Mouse (Mus musculus): ENCODE measurements at regions not wholly inside any gene's neighbourhood (a gene's known extent, or its start where the extent isn't known, plus 50 kb on each side); places are given as distances from the start of the nearest gene placed in this dataset.
"Not testable (repeated sequence)": the region's sequence is repeated elsewhere in the genome, so short reads cannot be mapped to it uniquely, and the experiment has no call there.

DNA sequence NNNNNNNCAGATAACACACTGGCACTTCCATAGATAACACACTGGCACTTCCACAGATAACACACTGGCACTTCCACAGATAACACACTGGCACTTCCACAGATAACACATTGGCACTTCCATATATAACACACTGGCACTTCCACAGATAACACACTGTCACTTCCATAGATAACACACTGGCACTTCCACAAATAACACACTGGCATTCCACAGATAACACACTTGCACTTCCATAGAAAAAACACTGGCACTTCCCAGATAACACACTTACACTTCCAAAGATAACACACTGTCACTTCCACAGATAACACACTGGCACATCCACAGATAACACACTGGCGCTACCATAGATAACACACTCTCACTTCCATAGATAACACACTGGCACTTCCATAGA is 105.7 kb upstream of the Afdn start:
- not testable (repeated sequence) for H3K4me3 ChIP-seq; H3K27me3 ChIP-seq; H3K9ac ChIP-seq (replicated peaks); H3K27ac ChIP-seq (replicated peaks); ATAC-seq (replicated peaks); H3K9me3 ChIP-seq; H3K4me2 ChIP-seq (replicated peaks); H3K36me3 ChIP-seq
- peaks cover 34% of the 10 kb centered on the region for H3K4me1 ChIP-seq
- WGBS, result 69% methylated on average over 1 of the region's 1 CpGs

DNA sequence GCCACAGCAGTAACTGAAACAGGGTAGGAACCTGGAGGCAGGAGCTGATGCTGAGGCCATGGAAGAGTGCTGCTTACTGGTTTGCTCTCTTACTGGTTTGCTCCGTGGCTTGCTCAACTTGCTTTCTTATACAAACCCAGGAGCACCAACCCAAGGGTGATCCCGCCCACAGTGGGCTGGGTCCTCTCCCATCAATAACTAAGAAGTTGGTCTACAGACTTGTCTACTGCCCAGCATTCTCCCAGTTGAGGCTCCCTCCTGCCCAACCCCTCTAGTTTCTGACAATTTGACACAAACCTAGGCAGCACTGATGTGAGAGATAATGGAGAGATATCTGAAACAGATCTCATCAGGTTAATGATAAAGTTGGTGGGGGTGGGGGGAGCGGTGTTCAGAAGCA is 104.3 kb upstream of the Afdn start:
- WGBS, result 36% methylated on average over 3 of the region's 3 CpGs
- Histone ChIP-seq H3K4me1 (peaks cover 34% of the 10 kb centered on the region), H3K9ac (replicated peaks) (no peak overlapping the region), H3K4me3 (no peak overlapping the region), H3K36me3 (no peaks in the 10 kb centered on the region), H3K27ac (replicated peaks) (peak overlapping the region; percentile 68), H3K4me2 (replicated peaks) (0 out of 2 replicates have a peak overlapping the region, but pooled peaks have one; percentile 7), H3K9me3 (no peaks in the 10 kb centered on the region), H3K27me3 (no peaks in the 10 kb centered on the region)
- peak; percentile 30; the same call in 1 of the 2 replicates for ATAC-seq (replicated peaks)

- H3K4me1 ChIP-seq, result peaks cover 34% of the 10 kb centered on the region
- 2% methylated on average over 11 of the region's 15 CpGs for WGBS
- no peaks in the 10 kb centered on the region for H3K9me3 ChIP-seq
- peak overlapping the region; percentile 34 for H3K4me2 ChIP-seq (replicated peaks)
- no peaks in the 10 kb centered on the region for H3K36me3 ChIP-seq
- H3K27me3 ChIP-seq, result no peaks in the 10 kb centered on the region
- H3K9ac ChIP-seq (replicated peaks), result 0 out of 2 replicates have a peak overlapping the region, but pooled peaks have one; percentile 11
- peak; percentile 62 for ATAC-seq (replicated peaks)
- no peak overlapping the region for H3K4me3 ChIP-seq
- peak overlapping the region; percentile 68 for H3K27ac ChIP-seq (replicated peaks)
These were observed 103.7 kb upstream of the Afdn start for GRCm38 (mm10) chr17:13656485-13657181.

DNA sequence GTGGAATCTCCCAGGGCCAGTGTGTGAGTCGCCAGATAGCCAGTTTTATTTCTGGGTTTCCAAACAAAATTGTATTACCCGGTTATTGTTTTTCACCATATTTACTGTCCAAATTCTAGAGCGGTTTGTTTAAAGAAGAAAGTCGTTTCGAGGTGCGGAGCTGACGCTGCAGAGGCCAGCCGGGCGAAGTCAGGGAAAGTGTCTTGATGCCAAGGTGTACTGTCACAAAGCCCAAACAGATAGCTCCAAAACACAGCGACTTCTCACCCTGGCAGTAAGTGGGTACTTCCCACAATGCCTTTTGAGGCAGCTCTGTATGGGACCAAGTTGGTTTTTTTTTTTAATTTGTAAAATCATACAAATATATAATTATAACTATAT is 103.2 kb upstream of the Afdn start:
- no peaks in the 10 kb centered on the region for H3K9me3 ChIP-seq
- no peaks in the 10 kb centered on the region for H3K27me3 ChIP-seq
- no peak overlapping the region for H3K4me2 ChIP-seq (replicated peaks)
- H3K4me3 ChIP-seq, result no peak overlapping the region
- 0 out of 2 replicates have a peak overlapping the region, but pooled peaks have one; percentile 11 for H3K9ac ChIP-seq (replicated peaks)
- peaks cover 34% of the 10 kb centered on the region for H3K4me1 ChIP-seq
- H3K36me3 ChIP-seq, result no peaks in the 10 kb centered on the region
- WGBS, result 30% methylated on average over 10 of the region's 10 CpGs
- ATAC-seq (replicated peaks), result no peak
- peak overlapping the region; percentile 68 for H3K27ac ChIP-seq (replicated peaks)

GRCm38 (mm10) chr17:13657656-13658292 is 102.6 kb upstream of the Afdn start:
- 16% methylated on average over 9 of the region's 9 CpGs for WGBS
- Histone ChIP-seq H3K4me2 (replicated peaks) (no peak overlapping the region), H3K4me3 (no peak overlapping the region), H3K4me1 (peaks cover 34% of the 10 kb centered on the region), H3K36me3 (no peaks in the 10 kb centered on the region), H3K9ac (replicated peaks) (no peak overlapping the region), H3K27ac (replicated peaks) (peak overlapping the region; percentile 81), H3K27me3 (no peaks in the 10 kb centered on the region), H3K9me3 (no peaks in the 10 kb centered on the region)
- ATAC-seq (replicated peaks), result peak; percentile 72

- no peak overlapping the region for H3K4me3 ChIP-seq
- WGBS, result 23% methylated on average over 3 of the region's 3 CpGs
- no peaks in the 10 kb centered on the region for H3K27me3 ChIP-seq
- H3K4me1 ChIP-seq, result peaks cover 34% of the 10 kb centered on the region
- no peaks in the 10 kb centered on the region for H3K36me3 ChIP-seq
- H3K4me2 ChIP-seq (replicated peaks), result no peak overlapping the region
- no peaks in the 10 kb centered on the region for H3K9me3 ChIP-seq
- H3K9ac ChIP-seq (replicated peaks), result no peak overlapping the region
- peak; percentile 21 for ATAC-seq (replicated peaks)
- H3K27ac ChIP-seq (replicated peaks), result peak overlapping the region; percentile 81
These were observed 101.9 kb upstream of the Afdn start for GRCm38 (mm10) chr17:13658321-13658978.

GRCm38 (mm10) chr17:13659103-13659502 is 101.2 kb upstream of the Afdn start:
- no peaks in the 10 kb centered on the region for H3K27me3 ChIP-seq
- H3K4me1 ChIP-seq, result peaks cover 34% of the 10 kb centered on the region
- WGBS, result 11% methylated on average over 8 of the region's 8 CpGs
- ATAC-seq (replicated peaks), result no peak
- no peak overlapping the region for H3K4me2 ChIP-seq (replicated peaks)
- H3K9me3 ChIP-seq, result no peaks in the 10 kb centered on the region
- peak overlapping the region; percentile 81 for H3K27ac ChIP-seq (replicated peaks)
- H3K9ac ChIP-seq (replicated peaks), result no peak overlapping the region
- no peak overlapping the region for H3K4me3 ChIP-seq
- H3K36me3 ChIP-seq, result no peaks in the 10 kb centered on the region

DNA sequence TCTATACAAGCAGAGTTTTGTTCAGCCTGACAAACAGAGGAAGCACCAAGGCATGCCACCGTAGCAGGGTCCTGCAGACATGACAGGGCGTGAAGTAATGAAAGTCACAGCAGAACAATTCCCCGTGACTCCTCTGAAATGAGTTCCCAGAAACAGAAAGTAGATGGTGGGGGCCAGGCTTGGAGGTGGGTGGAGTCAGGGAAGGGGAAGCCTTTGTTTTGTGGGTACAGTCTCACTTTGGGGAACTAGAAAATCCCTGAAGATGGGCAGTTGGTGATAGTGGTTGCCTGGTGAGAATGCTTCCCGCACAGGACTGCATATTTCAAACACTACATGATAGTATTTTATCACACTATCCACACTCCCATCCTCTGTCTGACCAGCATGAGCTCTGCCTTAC is 100.4 kb upstream of the Afdn start:
- Histone ChIP-seq H3K4me2 (replicated peaks) (no peak overlapping the region), H3K4me1 (peaks cover 34% of the 10 kb centered on the region), H3K27ac (replicated peaks) (0 out of 2 replicates have a peak overlapping the region, but pooled peaks have one; percentile 81), H3K36me3 (no peaks in the 10 kb centered on the region), H3K9me3 (no peaks in the 10 kb centered on the region), H3K4me3 (no peak overlapping the region), H3K27me3 (no peaks in the 10 kb centered on the region), H3K9ac (replicated peaks) (no peak overlapping the region)
- ATAC-seq (replicated peaks), result no peak
- 73% methylated on average over 4 of the region's 4 CpGs for whole genome bisulfite sequencing

DNA sequence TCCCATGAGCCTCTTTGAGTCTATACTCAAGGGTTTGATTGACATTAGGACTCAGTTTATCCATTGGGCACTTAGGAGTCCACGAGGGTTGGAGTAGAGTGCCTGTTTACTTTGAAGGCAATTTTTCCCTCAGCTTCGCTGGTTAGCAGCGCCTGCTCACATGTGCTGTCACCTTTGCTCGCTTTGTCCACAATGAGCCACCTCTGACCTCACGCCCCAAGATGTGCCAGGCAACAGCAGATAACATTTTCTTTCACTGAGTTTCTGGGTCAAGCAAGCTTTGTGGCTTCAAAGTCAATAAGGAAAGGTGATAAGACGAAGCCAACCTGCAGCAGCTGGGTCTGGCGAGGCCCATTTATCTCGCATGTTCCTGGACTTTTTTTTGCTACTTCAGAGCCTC is 99.3 kb upstream of the Afdn start:
- H3K36me3 ChIP-seq, result no peaks in the 10 kb centered on the region
- no peaks in the 10 kb centered on the region for H3K27me3 ChIP-seq
- no peak for ATAC-seq (replicated peaks)
- no peaks in the 10 kb centered on the region for H3K9me3 ChIP-seq
- no peak overlapping the region for H3K27ac ChIP-seq (replicated peaks)
- peaks cover 32% of the 10 kb centered on the region for H3K4me1 ChIP-seq
- no peak overlapping the region for H3K4me2 ChIP-seq (replicated peaks)
- H3K9ac ChIP-seq (replicated peaks), result no peak overlapping the region
- no peak overlapping the region for H3K4me3 ChIP-seq
- 95% methylated on average over 8 of the region's 8 CpGs for WGBS

DNA sequence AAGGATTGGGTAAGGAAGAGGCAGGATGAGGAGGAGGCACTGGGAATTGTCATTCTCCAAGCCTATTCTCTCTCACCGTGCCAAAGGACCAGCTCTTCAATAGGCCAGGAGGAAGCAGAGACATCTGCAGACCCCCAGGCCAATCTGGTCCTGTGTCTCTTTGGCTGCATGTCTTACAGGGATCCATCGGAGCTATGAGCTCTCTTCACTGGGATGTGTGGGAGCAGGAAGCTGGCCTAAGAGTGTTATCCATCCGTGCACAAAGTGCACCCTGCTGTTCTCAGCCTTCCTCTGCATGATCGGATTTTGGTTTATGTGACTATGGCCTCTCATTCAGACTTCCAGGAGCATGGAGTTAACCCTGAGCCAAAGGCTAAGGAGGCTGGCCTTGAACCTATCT is 98.2 kb upstream of the Afdn start:
- H3K27me3 ChIP-seq, result no peaks in the 10 kb centered on the region

More for the DNA sequence above, 98.2 kb upstream of the Afdn start:
- no peaks in the 10 kb centered on the region for H3K36me3 ChIP-seq
- no peak for ATAC-seq (replicated peaks)
- WGBS, result 67% methylated on average over 4 of the region's 4 CpGs
- H3K9ac ChIP-seq (replicated peaks), result no peak overlapping the region
- no peak overlapping the region for H3K4me3 ChIP-seq
- H3K4me1 ChIP-seq, result peaks cover 34% of the 10 kb centered on the region
- no peaks in the 10 kb centered on the region for H3K9me3 ChIP-seq
- no peak overlapping the region for H3K27ac ChIP-seq (replicated peaks)
- no peak overlapping the region for H3K4me2 ChIP-seq (replicated peaks)

Measured in forebrain, embryonic 15.5 days (tissue).